Mouse (Mus musculus): Measurements from ENCODE around the gene Cnn2.
"Not testable (repeated sequence)": the region's sequence is repeated elsewhere in the genome, so short reads cannot be mapped to it uniquely, and the experiment has no call there.

Cnn2 gene

DNA sequence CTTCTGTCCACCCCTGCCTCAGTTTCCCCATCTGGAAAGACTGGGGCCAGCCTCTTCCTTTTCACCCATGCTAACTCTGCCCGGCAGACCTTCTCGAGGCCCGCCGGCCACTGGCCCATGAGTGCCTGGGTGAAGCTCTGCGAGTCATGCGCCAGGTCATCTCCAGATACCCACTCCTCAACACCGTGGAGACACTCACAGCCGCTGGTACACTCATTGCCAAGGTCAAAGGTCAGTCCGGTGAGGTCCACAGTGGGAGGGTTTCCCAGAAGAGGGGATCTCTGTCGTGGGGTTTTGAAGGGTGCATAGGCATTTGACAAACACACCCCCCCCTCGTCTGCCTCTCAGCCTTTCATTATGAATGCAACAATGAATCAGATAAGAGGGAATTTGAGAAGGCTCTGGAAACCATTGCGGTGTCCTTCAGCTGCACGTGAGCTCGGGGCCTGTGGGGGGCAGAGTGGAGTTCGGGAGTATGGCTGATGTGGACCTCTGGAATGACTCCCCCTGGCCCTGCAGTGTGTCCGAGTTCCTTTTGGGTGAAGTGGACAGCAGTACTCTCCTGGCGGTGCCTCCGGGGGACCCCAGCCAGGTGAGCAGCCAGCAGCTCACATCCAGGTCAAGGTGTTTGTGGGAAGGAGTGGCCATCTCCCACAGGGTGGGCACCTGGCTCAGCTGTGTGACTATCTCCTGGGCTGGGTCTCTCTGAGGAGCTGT, 32.4 kb downstream of the Cnn2 start:
- DNase-seq, result peak in 1 of 2 experiments; percentile 45

- DNase-seq, result peak in 1 of 2 experiments; percentile 40
Observed at GRCm38 (mm10) chr10:80021320-80021641, 32.9 kb downstream of the Cnn2 start.

- peak; percentile 56 to 77 for DNase-seq
Observed at GRCm38 (mm10) chr10:80022164-80022563, 33.8 kb downstream of the Cnn2 start.

GRCm38 (mm10) chr10:80022806-80023205, 34.4 kb downstream of the Cnn2 start:
- DNase-seq, result peak in 1 of 2 experiments; percentile 55

DNA sequence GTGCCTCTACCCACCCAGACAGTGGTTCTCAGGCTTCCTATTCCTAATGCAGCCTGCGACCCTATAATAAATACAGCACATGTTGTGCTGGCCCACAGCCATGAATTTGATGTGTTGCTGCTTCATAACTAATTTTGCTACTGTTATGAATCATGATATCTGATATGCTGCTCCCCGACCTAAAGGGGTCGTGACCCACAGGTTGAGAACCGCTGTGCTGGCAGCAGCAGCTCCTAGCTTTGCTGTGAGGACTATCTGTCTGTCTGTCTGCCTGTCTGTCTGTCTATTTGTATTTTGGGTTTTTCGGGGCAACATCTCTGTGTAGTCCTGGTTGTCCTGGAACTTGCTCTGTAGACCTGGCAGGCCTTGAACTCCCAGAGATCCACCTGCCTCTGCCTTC, 35.4 kb downstream of the Cnn2 start:
- no peak for DNase-seq

DNA sequence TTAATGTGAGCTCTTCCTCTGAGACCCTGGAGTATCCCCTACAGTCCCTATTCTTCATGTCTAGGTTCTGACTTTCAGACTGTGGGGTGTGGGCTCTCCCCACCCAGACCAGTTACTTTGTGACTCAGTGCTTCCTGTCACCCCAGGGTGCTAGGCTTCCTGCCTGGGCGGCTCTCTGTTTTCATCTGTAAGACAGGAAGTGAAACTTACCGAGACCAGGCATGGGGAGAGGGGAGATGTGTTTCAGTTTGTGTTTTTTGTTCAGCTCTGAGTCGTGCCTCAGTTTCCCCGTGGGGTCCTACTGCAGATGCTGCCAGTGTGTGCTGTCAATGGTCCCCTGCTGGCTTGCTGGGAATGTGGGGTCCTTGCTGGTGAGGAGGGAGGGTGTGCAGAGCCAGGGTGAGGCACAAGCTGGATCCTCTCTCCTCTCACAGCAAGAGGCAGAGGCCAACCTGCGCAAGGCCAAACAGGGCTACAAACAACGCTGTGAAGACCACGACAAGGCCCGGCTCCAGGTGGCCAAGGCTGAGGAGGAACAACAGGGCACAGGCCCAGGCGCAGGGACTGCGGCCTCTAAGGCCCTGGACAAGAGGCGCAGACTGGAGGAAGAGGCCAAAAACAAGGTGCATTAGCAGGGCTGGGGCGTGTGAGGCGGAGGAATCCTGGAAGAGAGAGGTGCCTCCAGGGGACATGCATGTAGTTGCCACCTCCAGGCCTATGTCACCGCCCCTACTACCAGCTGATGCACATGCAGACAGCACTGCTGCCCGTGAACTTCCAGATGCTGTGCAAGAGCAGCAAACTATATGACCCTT, 36.1 kb downstream of the Cnn2 start:
- DNase-seq, result peak; percentile 77 to 86

DNA sequence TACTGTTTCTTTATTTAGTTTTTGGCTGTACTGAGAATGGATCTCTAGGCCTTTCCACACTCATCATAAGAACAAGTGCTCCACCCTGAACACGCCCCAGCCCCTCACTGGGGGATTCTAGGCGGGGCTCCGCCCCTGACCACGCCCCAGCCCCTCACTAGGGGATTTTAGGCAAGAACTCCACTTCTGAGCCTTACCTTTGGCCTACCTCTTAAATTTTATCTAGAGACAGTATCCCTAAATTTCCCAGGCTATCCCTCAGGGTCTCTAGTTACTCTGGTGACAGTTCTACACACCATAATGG, 36.6 kb downstream of the Cnn2 start:
- peak in 1 of 2 experiments; percentile 66 for DNase-seq

DNA sequence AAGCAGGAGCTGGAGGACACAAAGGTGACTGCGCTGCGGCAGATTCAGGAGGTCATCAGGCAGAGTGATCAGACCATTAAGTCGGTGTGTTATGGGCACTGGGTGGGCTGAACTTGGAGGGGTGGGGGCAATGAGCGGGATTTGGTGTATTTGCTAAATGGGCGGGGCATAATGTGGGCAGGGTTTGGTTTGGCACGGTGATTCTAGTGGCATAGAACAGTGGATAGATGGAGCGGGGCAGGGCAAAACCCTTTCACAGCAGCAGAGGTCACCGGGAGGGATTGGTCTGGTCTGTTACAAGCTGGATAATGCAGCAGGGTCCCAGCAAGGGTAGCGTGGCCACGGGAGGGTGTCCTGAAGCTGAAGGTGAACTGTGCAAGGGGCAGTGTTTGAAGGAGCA, 37.1 kb downstream of the Cnn2 start:
- peak in 1 of 2 experiments; percentile 34 for DNase-seq

DNA sequence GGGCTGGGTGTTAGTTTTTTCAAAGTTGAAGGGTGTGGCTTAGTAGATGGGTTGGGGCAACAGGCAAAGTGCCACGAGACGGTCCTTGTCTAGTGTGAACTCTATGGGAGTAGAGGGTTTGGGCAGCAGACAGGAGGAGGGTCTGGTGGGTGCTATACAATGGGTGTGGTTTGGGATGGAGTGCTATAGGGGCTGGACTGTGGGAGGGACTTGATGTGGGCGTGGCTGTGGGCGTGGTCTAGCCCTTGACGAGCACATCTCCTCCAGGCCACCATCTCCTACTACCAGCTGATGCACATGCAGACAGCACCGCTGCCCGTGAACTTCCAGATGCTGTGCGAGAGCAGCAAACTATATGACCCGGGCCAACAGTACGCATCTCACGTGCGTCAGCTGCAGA, 37.5 kb downstream of the Cnn2 start:
- DNase-seq, result peak in 1 of 2 experiments; percentile 69

GRCm38 (mm10) chr10:80027681-80028520, 39.5 kb downstream of the Cnn2 start:
- DNase-seq, result peak in 1 of 2 experiments; percentile 53

DNA sequence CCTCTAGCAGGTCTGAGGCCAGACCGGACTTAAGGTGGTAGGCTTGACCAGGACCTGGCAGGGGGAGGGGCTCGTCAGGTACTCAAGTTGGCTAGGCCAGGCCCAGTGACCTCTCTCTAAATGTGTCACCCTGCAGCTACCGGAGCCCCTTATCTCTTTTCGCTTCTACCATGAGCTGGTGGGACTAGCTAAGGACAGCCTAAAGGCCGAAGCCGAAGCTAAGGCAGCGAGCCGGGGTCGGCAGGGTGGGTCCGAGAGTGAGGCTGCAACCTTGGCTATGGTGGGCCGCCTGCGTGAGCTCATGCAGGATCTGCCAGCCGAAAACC, 40.1 kb downstream of the Cnn2 start:
- DNase-seq, result no peak

- DNase-seq, result peak in 1 of 2 experiments; percentile 31
Observed at GRCm38 (mm10) chr10:80030191-80030590, 41.8 kb downstream of the Cnn2 start.

- peak in 1 of 2 experiments; percentile 26 for DNase-seq
Observed at GRCm38 (mm10) chr10:80030736-80031135, 42.4 kb downstream of the Cnn2 start.

DNA sequence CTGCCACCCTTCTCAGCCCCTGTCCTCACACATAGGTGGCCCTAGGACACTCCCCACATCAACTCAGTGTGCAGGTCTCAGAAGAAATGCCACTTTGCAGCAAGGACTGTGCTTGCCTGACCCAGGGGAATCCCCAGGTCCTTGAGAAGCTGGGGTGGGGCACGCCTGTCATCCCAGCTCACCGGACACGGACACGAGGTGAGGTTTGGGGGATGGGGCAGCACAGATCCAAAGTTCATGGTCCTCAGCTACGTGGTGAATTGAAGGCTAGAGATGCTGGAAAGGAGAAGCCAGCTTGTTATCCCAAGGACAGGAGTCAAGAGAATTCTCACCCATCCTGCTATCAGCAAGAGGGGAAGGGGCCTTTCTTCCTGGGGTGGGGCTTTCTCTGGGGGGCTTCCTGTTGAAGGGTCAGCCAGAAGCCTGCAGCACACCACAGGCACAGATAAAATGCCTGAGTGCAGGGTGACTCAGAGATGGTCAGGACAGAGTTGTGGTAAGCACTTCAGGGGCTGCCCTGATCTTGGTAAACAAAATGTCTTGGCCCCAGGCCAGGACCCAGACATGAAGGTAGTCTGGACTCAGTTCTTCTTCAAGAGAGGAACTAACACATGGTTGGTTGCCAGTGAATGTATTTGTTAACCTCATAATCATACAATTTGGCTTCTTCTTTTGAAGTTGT, 44.6 kb downstream of the Cnn2 start:
- DNase-seq, result peak in 1 of 2 experiments; percentile 34

DNA sequence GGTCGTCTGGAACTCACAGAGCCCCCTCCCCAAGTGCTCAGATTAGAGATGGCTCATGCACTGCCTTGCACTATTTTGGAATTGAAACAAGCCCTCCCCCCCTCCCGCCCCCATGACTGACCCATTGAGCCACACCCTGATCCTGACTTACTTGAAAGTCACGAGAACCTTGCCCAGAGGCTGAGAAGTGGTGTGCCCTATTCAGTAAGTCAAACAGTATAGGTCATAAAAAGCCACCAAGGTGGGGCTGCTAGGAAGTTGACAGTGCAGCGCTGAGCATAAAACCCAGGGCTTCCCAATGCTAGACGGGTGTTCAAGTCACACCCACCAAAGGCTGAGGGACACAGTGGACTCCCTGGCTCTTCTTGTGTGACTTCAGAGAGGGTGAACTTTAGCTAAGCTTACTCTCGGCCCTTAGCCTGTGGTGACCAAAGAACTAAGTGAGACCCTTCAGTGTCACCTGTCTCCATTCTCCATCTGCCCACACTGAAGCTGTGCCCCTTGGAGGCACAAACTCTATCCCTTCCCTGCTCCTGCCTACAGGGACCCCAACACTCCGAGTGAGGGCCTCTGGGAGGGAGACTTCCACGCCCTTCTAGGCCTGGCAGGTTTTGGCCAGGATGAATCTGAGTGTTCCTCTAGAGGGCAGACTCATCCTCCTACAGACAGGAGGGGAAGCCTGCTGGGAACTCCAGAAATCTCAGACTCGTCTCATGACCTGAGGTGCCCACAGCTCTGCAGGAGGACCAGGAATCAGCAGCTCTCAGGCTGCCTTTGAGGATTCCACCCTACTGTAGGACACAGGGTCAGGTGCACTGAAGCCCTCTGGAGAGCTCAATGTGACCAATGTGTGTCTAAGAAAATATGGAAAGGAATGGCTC, 45.4 kb downstream of the Cnn2 start:
- peak in 1 of 2 experiments; percentile 50 for DNase-seq

GRCm38 (mm10) chr10:80035148-80035547, 46.8 kb downstream of the Cnn2 start:
- no peak for DNase-seq

- no peak for DNase-seq
Observed at GRCm38 (mm10) chr10:80035686-80036085, 47.3 kb downstream of the Cnn2 start.

DNA sequence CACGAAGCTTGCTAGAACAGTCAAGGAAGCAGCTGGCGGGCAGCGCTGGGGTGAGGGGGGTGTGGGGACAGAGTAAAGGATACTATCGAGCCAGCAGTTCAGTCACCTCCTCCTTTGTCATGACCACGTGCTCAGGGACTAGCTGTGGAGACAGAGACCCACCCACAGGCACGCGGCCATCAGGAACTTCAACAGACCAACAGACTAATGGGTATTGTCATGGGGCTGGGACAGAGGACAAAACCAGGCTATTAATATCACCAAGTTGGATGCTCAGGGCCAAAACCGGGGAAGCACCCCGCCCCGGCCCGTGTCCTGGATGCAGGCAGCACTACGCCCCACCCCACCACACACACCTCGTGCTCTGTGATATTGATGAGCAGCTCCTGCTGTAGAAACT, 48.4 kb downstream of the Cnn2 start:
- DNase-seq, result peak in 1 of 2 experiments; percentile 14

DNA sequence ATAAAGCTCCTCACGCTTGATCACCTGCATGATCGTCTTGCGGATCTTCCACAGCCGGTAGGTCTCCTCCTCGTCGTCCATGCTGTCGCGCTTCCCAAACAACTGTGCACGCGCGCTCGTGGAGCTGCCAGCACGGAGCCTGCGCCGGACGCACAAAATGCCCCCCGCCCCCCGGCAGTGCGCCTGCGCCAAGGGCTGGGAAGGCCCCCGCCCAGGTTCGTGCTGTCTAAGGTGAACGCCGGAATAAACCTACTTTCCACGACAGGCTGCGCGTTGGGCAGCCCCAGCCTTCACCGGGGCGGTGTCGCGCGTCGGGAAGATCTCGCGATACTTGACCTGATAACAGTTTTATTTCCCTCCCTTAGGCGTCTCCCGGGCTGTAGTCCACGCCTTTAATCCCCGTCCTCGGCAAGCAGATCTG, 51.2 kb downstream of the Cnn2 start, which contains the start of gene Polr2e:
Polr2e (minus strand) TSS at position 237 of the 421 bp plus-strand sequence.
- DNase-seq, result peak; percentile 96 to 97

DNA sequence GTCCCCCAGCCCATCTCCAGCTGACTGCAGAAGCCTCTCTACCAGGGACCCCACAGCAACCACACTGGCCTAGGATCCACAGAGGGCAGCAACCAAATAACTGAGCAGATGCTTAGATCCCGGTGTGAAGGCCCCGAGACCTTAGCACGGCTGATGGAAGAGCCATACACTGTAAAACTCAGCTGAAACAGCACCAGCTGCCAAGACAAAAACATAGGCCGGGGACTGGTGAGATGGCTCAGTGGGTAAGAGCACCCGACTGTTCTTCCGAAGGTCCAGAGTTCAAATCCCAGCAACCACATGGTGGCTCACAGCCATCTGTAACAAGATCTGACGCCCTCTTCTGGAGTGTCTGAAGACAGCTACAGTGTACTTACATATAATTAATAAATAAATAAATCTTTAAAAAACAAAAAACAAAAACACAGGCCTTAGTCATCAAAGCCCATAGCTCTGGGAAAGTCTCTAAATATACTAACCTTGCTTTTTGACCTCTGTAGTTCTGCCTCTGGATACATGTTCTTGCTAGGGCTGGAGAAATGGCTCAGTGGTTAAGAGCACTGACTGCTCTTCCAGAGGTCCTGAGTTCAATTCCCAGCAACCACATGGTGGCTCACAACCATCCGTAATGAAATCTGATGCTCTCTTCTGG, 53.2 kb downstream of the Cnn2 start:
- not testable (repeated sequence) for DNase-seq

DNA sequence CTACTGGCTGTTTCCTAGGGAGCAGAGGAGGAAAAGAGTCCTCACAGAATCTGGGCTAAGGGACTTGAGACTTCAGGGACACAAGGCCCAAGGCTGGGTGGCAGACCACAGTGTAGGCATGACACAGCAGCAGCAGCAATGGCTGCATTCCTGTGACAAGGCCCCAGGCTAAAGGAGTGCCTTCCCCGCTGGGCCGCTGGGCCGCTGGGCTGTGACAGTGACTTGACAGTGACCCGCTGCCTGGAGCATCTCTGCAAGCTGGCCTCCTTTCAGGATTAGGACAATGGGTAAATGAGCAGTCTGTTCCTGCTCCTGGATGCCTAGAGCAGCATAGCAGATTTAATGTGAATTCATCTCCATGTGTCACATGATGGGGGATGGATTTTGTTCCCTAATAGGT, 55.7 kb downstream of the Cnn2 start:
- DNase-seq, result no peak

Data from thymus, postnatal 36 days (tissue).